Mouse (Mus musculus) G1E (cell line): ENCODE measurements at regions not wholly inside any gene's neighbourhood (a gene's known extent, or its start where the extent isn't known, plus 50 kb on each side); places are given as distances from the start of the nearest gene placed in this dataset.

ENCODE experiments used
- ATAC-seq: 2 replicates; pipeline ENCODE4 v1.8.0; 2016; ENCODE audit warnings: mild to moderate bottlenecking; ENCODE audit not compliant: insufficient number of reproducible peaks, poor library complexity, low FRiP score, severe bottlenecking; ENCODE audit errors: extremely low read depth
- DNase-seq: peaks from one replicate; pipeline ENCODE4 v3.0.0; 2012; ENCODE audit warnings: low spot score
- H3K27me3 ChIP-seq: 2 replicates; pipeline ENCODE4 v1.6.1; 2012; ENCODE audit warnings: mild to moderate bottlenecking, low read length, inconsistent platforms; ENCODE audit not compliant: insufficient read depth
- H3K36me3 ChIP-seq: replicated peaks from 2 replicates; pipeline ENCODE3; 2012; ENCODE audit warnings: mild to moderate bottlenecking, inconsistent platforms
- H3K4me1 ChIP-seq: 2 replicates; pipeline ENCODE4 v1.6.1; 2012; ENCODE audit warnings: low read depth, low read length, inconsistent platforms, mixed read lengths; ENCODE audit not compliant: insufficient read depth
- H3K4me3 ChIP-seq: 2 replicates; pipeline ENCODE4 v1.5.1; 2012; ENCODE audit warnings: low read depth, mild to moderate bottlenecking, inconsistent platforms, low read length, moderate library complexity, mixed read lengths
- H3K9me3 ChIP-seq: replicated peaks from 2 replicates; pipeline ENCODE4 v1.6.1; 2012; ENCODE audit warnings: inconsistent platforms
- CTCF ChIP-seq: IDR thresholded peaks from 2 replicates; pipeline ENCODE4 v1.5.1; 2012; ENCODE audit warnings: low read depth, low read length, inconsistent platforms, mixed read lengths
- GATA1 ChIP-seq: IDR thresholded peaks from 2 replicates; pipeline ENCODE4 v1.6.1; 2012; ENCODE audit warnings: borderline replicate concordance, low read length, inconsistent platforms, mixed read lengths
- GATA2 ChIP-seq: IDR thresholded peaks from 2 replicates; pipeline ENCODE4 v1.6.1; 2012; ENCODE audit warnings: low read depth, low read length, inconsistent platforms, borderline replicate concordance
- POLR2AphosphoS5 ChIP-seq: IDR thresholded peaks from 2 replicates; pipeline ENCODE4 v1.6.1; 2012; ENCODE audit warnings: low read depth, low read length, inconsistent platforms; ENCODE audit not compliant: insufficient replicate concordance
- TAL1 ChIP-seq: conservative IDR thresholded peaks from 2 replicates; pipeline ENCODE4 v1.6.1; 2012; ENCODE audit warnings: low read depth, low read length, inconsistent platforms, mixed read lengths

DNA sequence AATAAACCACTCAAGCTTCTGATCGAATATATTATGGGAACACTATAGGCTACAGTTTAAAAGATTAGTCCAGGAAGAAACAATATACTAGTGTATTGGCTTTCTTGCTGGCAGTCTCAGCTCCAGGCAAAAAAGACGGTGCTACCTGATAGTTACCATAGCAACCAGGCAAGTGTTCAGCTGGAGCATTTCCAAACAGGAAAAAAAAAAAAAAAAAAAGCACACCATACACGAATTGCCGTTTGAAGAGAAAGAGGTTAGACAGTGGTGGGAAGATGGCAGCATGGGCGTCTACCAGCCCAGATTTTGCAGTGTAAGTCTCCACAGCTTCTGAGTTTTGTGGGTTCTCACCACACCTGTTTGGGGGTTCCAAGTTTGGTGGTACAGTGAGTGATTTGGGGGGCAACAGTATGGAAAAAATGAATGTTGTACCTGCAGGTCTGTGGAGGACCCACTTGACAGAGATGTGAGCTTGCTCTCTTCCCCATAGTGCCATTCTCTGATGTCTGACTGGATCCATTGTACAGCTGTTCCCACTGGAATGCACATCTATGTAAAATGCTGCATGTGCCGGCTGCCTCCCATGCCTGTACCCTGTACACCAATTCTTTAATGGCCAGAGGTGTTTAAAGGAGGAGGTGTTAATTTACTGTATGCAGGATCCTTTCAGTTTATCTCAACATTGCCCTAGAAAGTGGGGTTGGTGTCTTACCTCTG is 89.0 kb upstream of the 4933402D24Rik start:
- Histone ChIP-seq H3K36me3 (no peaks in the 10 kb centered on the region), H3K4me1 (no peaks in the 10 kb centered on the region), H3K27me3 (no peaks in the 10 kb centered on the region; the same call in 1 of the 2 replicates), H3K4me3 (no peak overlapping the region), H3K9me3 (no peaks in the 10 kb centered on the region)
- DNase-seq (no peak), ATAC-seq (no peak)
- TF ChIP-seq GATA2 (no peak), GATA1 (no peak), TAL1 (no peak), CTCF (no peak), POLR2AphosphoS5 (no peak)

DNA sequence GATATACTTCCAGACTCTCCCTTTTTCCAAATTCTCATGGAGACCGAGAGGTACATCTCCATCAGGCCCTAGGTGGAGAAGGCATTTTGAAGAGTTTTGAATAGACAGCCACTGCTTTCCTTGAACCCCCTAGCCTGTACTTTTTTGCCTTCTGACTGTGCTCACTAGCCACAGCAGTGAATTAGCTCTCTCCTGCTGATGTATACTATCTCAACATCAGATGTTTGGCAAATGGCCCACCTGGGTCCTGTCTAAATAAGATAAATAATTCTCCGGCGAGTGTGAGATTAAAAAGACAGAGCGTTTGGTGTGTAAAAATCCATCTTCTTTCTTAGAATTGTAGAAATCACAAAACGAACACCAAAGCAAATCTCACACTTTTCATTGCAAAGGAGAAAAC is 88.4 kb upstream of the 4933402D24Rik start:
- ATAC-seq (no peak), DNase-seq (no peak)
- H3K4me1 ChIP-seq, result no peaks in the 10 kb centered on the region
- no peaks in the 10 kb centered on the region for H3K36me3 ChIP-seq
- H3K9me3 ChIP-seq, result no peaks in the 10 kb centered on the region
- no peaks in the 10 kb centered on the region; the same call in 1 of the 2 replicates for H3K27me3 ChIP-seq
- no peak overlapping the region for H3K4me3 ChIP-seq
- no peak for TF ChIP-seq GATA2
- TF ChIP-seq TAL1, result no peak
- TF ChIP-seq POLR2AphosphoS5, result no peak
- TF ChIP-seq CTCF, result no peak
- TF ChIP-seq GATA1, result no peak

DNA sequence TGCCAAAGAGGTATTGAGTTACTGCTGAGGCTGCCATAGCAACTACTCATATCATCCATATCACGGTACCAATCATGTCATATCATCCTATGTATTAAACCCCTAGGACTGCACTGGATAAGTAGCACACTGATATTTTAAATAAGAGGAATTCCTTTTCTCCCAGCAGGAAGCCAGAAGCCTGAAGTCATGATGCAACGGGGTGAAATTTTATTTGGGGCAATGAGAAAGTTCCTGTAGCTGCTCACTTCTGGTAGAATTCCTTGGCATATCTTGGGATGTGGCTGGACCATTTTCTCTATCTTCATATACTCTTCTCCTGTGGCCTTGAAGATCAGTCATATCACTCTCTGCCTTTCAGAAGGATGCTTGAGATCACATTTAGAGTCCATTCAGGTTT is 87.3 kb upstream of the 4933402D24Rik start:
- DNase-seq (no peak), ATAC-seq (no peak)
- H3K4me1 ChIP-seq, result no peaks in the 10 kb centered on the region
- H3K36me3 ChIP-seq, result no peaks in the 10 kb centered on the region
- no peaks in the 10 kb centered on the region for H3K9me3 ChIP-seq
- H3K4me3 ChIP-seq, result no peak overlapping the region
- no peaks in the 10 kb centered on the region; the same call in 1 of the 2 replicates for H3K27me3 ChIP-seq
- no peak for TF ChIP-seq POLR2AphosphoS5
- TF ChIP-seq TAL1, result no peak
- no peak for TF ChIP-seq GATA1
- no peak for TF ChIP-seq CTCF
- no peak for TF ChIP-seq GATA2

DNA sequence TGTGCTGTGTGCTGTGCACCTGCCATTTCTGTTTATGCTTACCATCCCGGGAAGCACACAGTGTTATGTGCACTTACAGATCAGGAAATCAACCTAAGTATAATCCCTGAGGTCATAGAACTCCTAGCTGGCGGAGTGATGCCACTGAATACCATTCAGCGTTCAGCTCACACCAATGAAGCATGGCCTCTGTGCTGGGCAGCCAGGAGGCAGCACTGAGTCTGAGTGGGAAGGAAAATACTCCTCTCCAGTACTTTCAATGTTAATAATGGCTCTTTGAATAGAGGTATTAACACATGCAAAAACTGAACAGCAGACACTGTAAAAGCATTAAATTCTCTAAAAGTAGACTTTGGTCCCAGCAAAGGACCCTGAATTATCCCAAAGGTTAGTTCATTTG is 85.7 kb upstream of the 4933402D24Rik start:
- no peak for ATAC-seq
- Histone ChIP-seq H3K9me3 (no peaks in the 10 kb centered on the region), H3K36me3 (no peaks in the 10 kb centered on the region), H3K4me1 (no peaks in the 10 kb centered on the region), H3K27me3 (no peaks in the 10 kb centered on the region; the same call in 1 of the 2 replicates), H3K4me3 (no peak overlapping the region)
- no peak for DNase-seq
- TF ChIP-seq GATA2 (no peak), TAL1 (no peak), POLR2AphosphoS5 (no peak), CTCF (no peak), GATA1 (no peak)

DNA sequence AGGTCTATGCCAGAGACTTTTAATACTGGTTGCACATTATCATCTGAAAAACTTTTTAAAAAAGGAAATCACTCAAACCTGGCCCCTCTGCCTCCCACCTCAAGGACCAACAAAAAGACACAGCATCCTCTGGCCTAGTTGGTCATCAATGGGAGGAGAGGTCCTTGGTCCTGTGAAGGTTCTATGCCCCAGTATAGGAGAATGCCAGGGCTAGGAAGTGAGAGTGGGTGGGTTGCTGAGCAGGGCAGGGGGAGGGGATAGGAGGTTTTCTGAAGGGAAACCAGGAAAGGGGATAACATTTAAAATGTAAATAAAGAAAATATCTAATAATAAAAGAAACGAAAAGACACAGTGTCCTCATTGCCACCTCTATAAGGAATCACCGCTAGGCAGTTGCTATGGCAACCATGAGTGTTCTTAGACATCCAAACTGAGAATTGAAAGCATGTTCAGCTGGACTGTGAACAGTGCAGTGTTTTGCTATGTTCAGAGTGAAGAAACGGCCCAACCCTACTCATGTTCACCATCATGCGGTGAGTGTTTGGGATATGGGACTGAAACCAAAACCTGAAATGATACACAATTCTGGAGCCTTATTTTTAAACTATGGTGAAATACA is 82.5 kb upstream of the 4933402D24Rik start:
- TF ChIP-seq GATA1 (no peak), GATA2 (no peak), CTCF (no peak), TAL1 (no peak), POLR2AphosphoS5 (no peak)
- Histone ChIP-seq H3K9me3 (no peaks in the 10 kb centered on the region), H3K36me3 (no peaks in the 10 kb centered on the region), H3K4me3 (no peak overlapping the region), H3K27me3 (peaks cover 3% of the 10 kb centered on the region; the same call in 1 of the 2 replicates), H3K4me1 (no peaks in the 10 kb centered on the region)
- ATAC-seq (no peak), DNase-seq (no peak)

DNA sequence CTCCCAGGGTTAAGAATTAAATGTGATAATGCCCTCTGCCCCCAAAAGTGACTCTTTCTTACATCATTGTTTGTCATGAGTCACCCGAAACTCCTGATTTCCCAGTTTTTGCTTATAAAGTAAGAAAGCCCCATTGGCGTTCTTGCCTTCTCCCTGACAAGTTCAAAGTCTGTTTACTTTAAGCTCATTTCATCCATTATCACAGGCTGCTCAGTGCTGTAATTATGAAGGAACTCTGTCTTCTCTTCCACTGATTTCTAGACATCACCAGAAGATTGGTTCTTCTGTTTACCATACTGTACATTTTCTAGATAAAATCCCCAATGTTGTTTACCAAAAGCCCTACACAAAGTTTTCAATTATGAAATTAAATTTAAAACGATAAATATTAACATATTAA is 81.2 kb upstream of the 4933402D24Rik start:
- Histone ChIP-seq H3K36me3 (no peaks in the 10 kb centered on the region), H3K4me3 (no peak overlapping the region), H3K4me1 (no peaks in the 10 kb centered on the region), H3K27me3 (peaks cover 3% of the 10 kb centered on the region; the same call in 1 of the 2 replicates), H3K9me3 (no peaks in the 10 kb centered on the region)
- TF ChIP-seq GATA2, result no peak
- no peak for TF ChIP-seq GATA1
- no peak for TF ChIP-seq TAL1
- no peak for TF ChIP-seq POLR2AphosphoS5
- no peak for TF ChIP-seq CTCF
- no peak for DNase-seq
- no peak for ATAC-seq
